Mouse (Mus musculus): ENCODE measurements at regions not wholly inside any gene's neighbourhood (a gene's known extent, or its start where the extent isn't known, plus 50 kb on each side); places are given as distances from the start of the nearest gene placed in this dataset.

GRCm38 (mm10) chr10:117943702-117944307 is 98.0 kb upstream of the Rap1b start:
- Histone ChIP-seq H3K27ac (replicated peaks) (no peak overlapping the region), H3K36me3 (no peaks in the 10 kb centered on the region), H3K9ac (replicated peaks) (no peak overlapping the region), H3K27me3 (no peaks in the 10 kb centered on the region), H3K4me1 (no peaks in the 10 kb centered on the region), H3K4me3 (no peak overlapping the region), H3K9me3 (no peaks in the 10 kb centered on the region), H3K4me2 (replicated peaks) (no peak overlapping the region)
- 88% methylated on average over 6 of the region's 6 CpGs for WGBS
- ATAC-seq (ENCODE audit: low FRiP score, low read depth), result no peak

- Histone ChIP-seq H3K4me2 (replicated peaks) (no peak overlapping the region), H3K27ac (replicated peaks) (no peak overlapping the region), H3K9ac (replicated peaks) (no peak overlapping the region), H3K27me3 (no peaks in the 10 kb centered on the region), H3K4me3 (no peak overlapping the region), H3K36me3 (no peaks in the 10 kb centered on the region), H3K4me1 (no peaks in the 10 kb centered on the region), H3K9me3 (no peaks in the 10 kb centered on the region)
- ATAC-seq (ENCODE audit: low FRiP score, low read depth), result no peak
- WGBS, result 82% methylated on average over 13 of the region's 13 CpGs
Observed at GRCm38 (mm10) chr10:117947191-117947590, 101.4 kb upstream of the Rap1b start.

GRCm38 (mm10) chr10:117947911-117948310 is 102.1 kb upstream of the Rap1b start:
- H3K27me3 ChIP-seq, result no peaks in the 10 kb centered on the region
- no peak overlapping the region for H3K9ac ChIP-seq (replicated peaks)
- WGBS, result 94% methylated on average over 7 of the region's 7 CpGs
- H3K4me3 ChIP-seq, result no peak overlapping the region
- no peak for ATAC-seq (ENCODE audit: low FRiP score, low read depth)
- H3K27ac ChIP-seq (replicated peaks), result no peak overlapping the region
- H3K4me1 ChIP-seq, result no peaks in the 10 kb centered on the region
- no peaks in the 10 kb centered on the region for H3K36me3 ChIP-seq
- no peak overlapping the region for H3K4me2 ChIP-seq (replicated peaks)
- H3K9me3 ChIP-seq, result no peaks in the 10 kb centered on the region

GRCm38 (mm10) chr10:117952116-117953025 is 106.5 kb upstream of the Rap1b start:
- H3K4me2 ChIP-seq (replicated peaks), result no peak overlapping the region
- H3K36me3 ChIP-seq, result no peaks in the 10 kb centered on the region
- H3K4me3 ChIP-seq, result no peak overlapping the region
- no peaks in the 10 kb centered on the region for H3K27me3 ChIP-seq
- 84% methylated on average over 26 of the region's 26 CpGs for WGBS
- H3K27ac ChIP-seq (replicated peaks), result no peak overlapping the region
- no peak overlapping the region for H3K9ac ChIP-seq (replicated peaks)
- no peaks in the 10 kb centered on the region for H3K4me1 ChIP-seq
- ATAC-seq (ENCODE audit: low FRiP score, low read depth), result no peak
- no peaks in the 10 kb centered on the region for H3K9me3 ChIP-seq

- ATAC-seq (ENCODE audit: low FRiP score, low read depth), result no peak
- H3K9ac ChIP-seq (replicated peaks), result no peak overlapping the region
- no peak overlapping the region for H3K4me2 ChIP-seq (replicated peaks)
- no peaks in the 10 kb centered on the region for H3K9me3 ChIP-seq
- H3K36me3 ChIP-seq, result no peaks in the 10 kb centered on the region
- no peak overlapping the region for H3K27ac ChIP-seq (replicated peaks)
- H3K27me3 ChIP-seq, result no peaks in the 10 kb centered on the region
- 28% methylated on average over 12 of the region's 12 CpGs for WGBS
- no peaks in the 10 kb centered on the region for H3K4me1 ChIP-seq
- H3K4me3 ChIP-seq, result no peak overlapping the region
Observed at GRCm38 (mm10) chr10:117953026-117953711, 107.3 kb upstream of the Rap1b start.

- no peak overlapping the region for H3K27ac ChIP-seq (replicated peaks)
- H3K27me3 ChIP-seq, result no peaks in the 10 kb centered on the region
- H3K9me3 ChIP-seq, result no peaks in the 10 kb centered on the region
- no peak overlapping the region for H3K4me2 ChIP-seq (replicated peaks)
- 89% methylated on average over 17 of the region's 17 CpGs for WGBS
- H3K36me3 ChIP-seq, result no peaks in the 10 kb centered on the region
- H3K4me3 ChIP-seq, result no peak overlapping the region
- H3K9ac ChIP-seq (replicated peaks), result no peak overlapping the region
- no peaks in the 10 kb centered on the region for H3K4me1 ChIP-seq
- no peak for ATAC-seq (ENCODE audit: low FRiP score, low read depth)
Observed at GRCm38 (mm10) chr10:117956174-117956950, 110.5 kb upstream of the Rap1b start.

- Histone ChIP-seq H3K27me3 (no peaks in the 10 kb centered on the region), H3K36me3 (no peaks in the 10 kb centered on the region), H3K9me3 (no peaks in the 10 kb centered on the region), H3K27ac (replicated peaks) (no peak overlapping the region), H3K4me1 (no peaks in the 10 kb centered on the region), H3K4me2 (replicated peaks) (no peak overlapping the region), H3K9ac (replicated peaks) (no peak overlapping the region), H3K4me3 (no peak overlapping the region)
- 77% methylated on average over 6 of the region's 6 CpGs for WGBS
- no peak for ATAC-seq (ENCODE audit: low FRiP score, low read depth)
Observed at GRCm38 (mm10) chr10:117974706-117975105, 128.9 kb upstream of the Rap1b start.

- H3K4me2 ChIP-seq (replicated peaks), result no peak overlapping the region
- H3K9me3 ChIP-seq, result no peaks in the 10 kb centered on the region
- ATAC-seq (ENCODE audit: low FRiP score, low read depth), result no peak
- no peaks in the 10 kb centered on the region for H3K36me3 ChIP-seq
- no peaks in the 10 kb centered on the region for H3K4me1 ChIP-seq
- no peak overlapping the region for H3K27ac ChIP-seq (replicated peaks)
- no peaks in the 10 kb centered on the region for H3K27me3 ChIP-seq
- 89% methylated on average over 1 of the region's 1 CpGs for WGBS
- H3K4me3 ChIP-seq, result no peak overlapping the region
- H3K9ac ChIP-seq (replicated peaks), result no peak overlapping the region
Observed at GRCm38 (mm10) chr10:117975467-117975866, 129.6 kb upstream of the Rap1b start.

- H3K27me3 ChIP-seq, result no peaks in the 10 kb centered on the region
- H3K4me3 ChIP-seq, result no peak overlapping the region
- no peaks in the 10 kb centered on the region for H3K4me1 ChIP-seq
- 87% methylated on average over 4 of the region's 4 CpGs for WGBS
- no peak overlapping the region for H3K4me2 ChIP-seq (replicated peaks)
- ATAC-seq (ENCODE audit: low FRiP score, low read depth), result no peak
- H3K27ac ChIP-seq (replicated peaks), result no peak overlapping the region
- H3K36me3 ChIP-seq, result no peaks in the 10 kb centered on the region
- no peak overlapping the region for H3K9ac ChIP-seq (replicated peaks)
- no peaks in the 10 kb centered on the region for H3K9me3 ChIP-seq
Observed at GRCm38 (mm10) chr10:117979091-117979490, 133.3 kb upstream of the Rap1b start.

GRCm38 (mm10) chr10:117982611-117983210 is 136.9 kb upstream of the Rap1b start:
- no peak overlapping the region for H3K4me2 ChIP-seq (replicated peaks)
- WGBS, result 57% methylated on average over 8 of the region's 8 CpGs
- H3K9me3 ChIP-seq, result no peaks in the 10 kb centered on the region
- no peak overlapping the region for H3K27ac ChIP-seq (replicated peaks)
- peak; percentile 30; the same call in 1 of the 2 replicates for ATAC-seq (ENCODE audit: low FRiP score, low read depth)
- no peaks in the 10 kb centered on the region for H3K4me1 ChIP-seq
- H3K9ac ChIP-seq (replicated peaks), result no peak overlapping the region
- no peak overlapping the region for H3K4me3 ChIP-seq
- H3K36me3 ChIP-seq, result no peaks in the 10 kb centered on the region
- H3K27me3 ChIP-seq, result no peaks in the 10 kb centered on the region

- H3K4me1 ChIP-seq, result no peaks in the 10 kb centered on the region
- no peaks in the 10 kb centered on the region for H3K36me3 ChIP-seq
- ATAC-seq (ENCODE audit: low FRiP score, low read depth), result no peak
- no peak overlapping the region for H3K4me2 ChIP-seq (replicated peaks)
- no peaks in the 10 kb centered on the region for H3K27me3 ChIP-seq
- no peak overlapping the region for H3K27ac ChIP-seq (replicated peaks)
- no peak overlapping the region for H3K4me3 ChIP-seq
- 87% methylated on average over 8 of the region's 8 CpGs for whole genome bisulfite sequencing
- H3K9ac ChIP-seq (replicated peaks), result no peak overlapping the region
- H3K9me3 ChIP-seq, result no peaks in the 10 kb centered on the region
Observed at GRCm38 (mm10) chr10:117983271-117983670, 137.4 kb upstream of the Rap1b start.
